Mouse (Mus musculus): Measurements from ENCODE around the gene Gm20605.

- TF ChIP-seq CTCF (IDR thresholded peaks at IDR 0.05; ENCODE audit: borderline replicate concordance, extremely low read depth, insufficient read depth, insufficient read length), result no peak
- TF ChIP-seq POLR2A (IDR thresholded peaks at IDR 0.05; ENCODE audit: borderline replicate concordance, extremely low read depth, insufficient read depth, insufficient read length, poor library complexity, severe bottlenecking), result no peak
Measured at GRCm38 (mm10) chr5:137600281-137600618, 28.7 kb upstream of the Gm20605 start.
